Mouse (Mus musculus): ENCODE measurements at regions not wholly inside any gene's neighbourhood (a gene's known extent, or its start where the extent isn't known, plus 50 kb on each side); places are given as distances from the start of the nearest gene placed in this dataset.

DNA sequence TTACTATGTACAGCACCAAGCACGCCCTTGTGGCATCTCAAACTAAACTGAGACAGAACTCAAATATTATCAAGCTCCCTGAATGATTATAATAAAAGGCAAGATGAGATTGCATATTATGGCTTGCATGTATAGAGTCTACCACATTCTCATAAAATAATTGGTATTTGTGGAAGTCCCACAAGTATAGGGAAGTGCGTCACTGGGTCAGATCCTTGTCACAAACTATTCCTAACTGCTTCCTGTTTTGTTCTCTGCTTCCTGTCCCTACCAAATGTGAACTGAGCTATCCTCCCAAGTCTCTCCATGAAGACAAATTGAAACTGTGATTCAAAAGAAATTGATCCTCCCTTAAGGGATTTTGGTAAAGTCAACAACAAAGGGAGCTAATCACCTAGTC, 78.0 kb upstream of the Otogl start:
- no peak for TF ChIP-seq EP300 (IDR thresholded peaks at IDR 0.05; ENCODE audit: low read length)
- TF ChIP-seq CTCF (conservative IDR thresholded peaks at IDR 0.05 in 1 of 2, IDR thresholded peaks at IDR 0.05 in 1 of 2; ENCODE audit: low read depth in 2 of 2, low read length in 2 of 2), result no peak
- no peak for TF ChIP-seq ELF1 (IDR thresholded peaks at IDR 0.05; ENCODE audit: low read depth, low read length)
- TF ChIP-seq CHD2 (IDR thresholded peaks at IDR 0.05; ENCODE audit: low read length), result no peak
- TF ChIP-seq USF2 (conservative IDR thresholded peaks at IDR 0.05; ENCODE audit: low read depth, low read length), result no peak
- TF ChIP-seq KAT2A (IDR thresholded peaks at IDR 0.05; ENCODE audit: insufficient replicate concordance, low read length), result no peak
- TF ChIP-seq TBP (conservative IDR thresholded peaks at IDR 0.05; ENCODE audit: low read depth, low read length), result no peak
- no peak for TF ChIP-seq ZMIZ1 (IDR thresholded peaks at IDR 0.05; ENCODE audit: low read depth, low read length)
- no peak for TF ChIP-seq HCFC1 (IDR thresholded peaks at IDR 0.05; ENCODE audit: low read depth, low read length)
- TF ChIP-seq MAX (IDR thresholded peaks at IDR 0.05; ENCODE audit: low read length), result no peak
- TF ChIP-seq BHLHE40 (IDR thresholded peaks at IDR 0.05; ENCODE audit: low read depth, low read length), result no peak
- no peak for TF ChIP-seq POLR2A (IDR thresholded peaks at IDR 0.05; ENCODE audit: low read depth, low read length)
- no peak for TF ChIP-seq TCF12 (IDR thresholded peaks at IDR 0.05; ENCODE audit: low read depth, low read length)
